Mouse (Mus musculus) mammary gland, adult 2 months (tissue): ENCODE results near the gene Lcp1. TPM values are rescaled to one million over a fixed set of nuclear protein-coding genes. Genes with fewer than 3 reads are reported as not detected.

Experiments
- polyA plus RNA-seq: library from polyadenylated mRNA; depleted of rRNA; stranded (reverse); fragments of >200 nt; gene quantifications from 2 replicates; pipeline ENCODE4 v1.2.3, GENCODE M21; 2012; ENCODE audit warnings: low replicate concordance; rRNA removed

The Lcp1 gene
- 30.7 and 49.0 TPM in 2 replicates for polyA plus RNA-seq

DNA sequence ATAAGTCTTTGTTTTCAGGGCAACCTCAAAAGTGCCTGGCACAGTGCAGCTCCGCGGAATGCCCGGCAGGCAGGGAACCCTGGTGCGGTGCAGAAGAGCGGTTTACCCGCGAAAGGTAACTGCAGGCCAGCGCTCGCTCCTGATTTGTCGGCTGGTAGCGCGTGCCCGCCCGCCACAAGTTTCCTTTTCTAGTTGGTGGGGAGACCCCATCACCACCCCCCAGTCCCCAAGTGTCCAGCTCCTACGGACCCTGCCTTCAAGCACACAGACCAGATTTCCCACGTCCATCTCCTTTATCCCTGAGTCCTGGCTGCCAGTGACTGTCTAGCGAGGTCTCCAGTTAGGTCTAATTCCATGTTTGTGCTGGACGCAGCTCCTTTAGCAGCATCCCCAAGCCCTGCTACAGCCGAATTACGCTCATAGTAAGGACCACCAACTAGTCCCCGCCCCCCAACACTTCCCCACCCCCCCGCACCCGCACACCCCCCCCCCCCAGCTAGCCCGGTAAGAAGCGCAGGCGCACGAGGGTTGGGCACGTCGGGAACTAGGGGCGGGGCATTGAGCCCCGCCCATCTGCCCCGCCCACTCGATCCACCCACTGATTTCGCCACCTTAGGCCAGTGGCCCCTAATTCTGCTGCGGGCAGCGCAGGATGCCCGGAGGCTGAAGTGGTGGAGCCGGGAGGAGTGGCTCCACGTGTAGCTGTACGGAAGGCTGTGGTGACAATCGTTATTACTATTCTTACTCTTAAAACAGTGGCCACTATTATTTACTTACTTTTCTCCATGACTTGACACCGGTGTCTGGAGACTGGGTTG is at the start of gene Lcp1, which contains the start of gene Lrrc63:
Gene Lcp1, plus strand, starts transcription at position 601 of the 818 bp plus-strand sequence.
Gene Lrrc63, minus strand, starts transcription at position 381 of the 818 bp plus-strand sequence.

DNA sequence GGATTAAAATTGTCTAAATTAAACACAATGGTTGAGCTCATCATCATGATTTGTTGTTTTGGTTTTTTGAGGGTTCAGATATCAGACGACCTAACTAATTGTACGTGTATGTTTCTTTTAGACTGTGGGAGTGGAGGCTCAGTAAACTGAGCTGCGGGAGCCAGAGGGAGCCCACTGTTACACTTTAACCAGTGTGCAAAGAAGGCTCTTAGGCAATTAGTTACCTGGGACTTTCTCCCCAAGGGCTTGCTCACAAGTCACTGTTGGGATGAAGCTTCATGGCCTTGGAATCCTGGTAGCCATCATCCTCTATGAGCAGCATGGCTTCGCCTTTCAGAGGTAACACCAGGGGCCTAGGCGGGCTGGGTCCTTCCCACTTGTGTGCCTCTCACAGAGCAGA is 111.2 kb downstream of the Lcp1 start, which contains the start of gene Cpb2:
Gene Cpb2, plus strand, starts transcription at position 201 of the 400 bp plus-strand sequence.

Other genes starting within 250 kb of the Lcp1 start
- gene Lrch1, start 183.2 kb upstream of the Lcp1 start, polyA plus RNA-seq = 10.9 and 13.9 TPM in 2 replicates
- gene Rubcnl, start 115.1 kb upstream of the Lcp1 start, polyA plus RNA-seq = 6.3 and 6.9 TPM in 2 replicates
- not detected in 2 replicates for gene Lrrc63, start 220 bp upstream of the Lcp1 start, polyA plus RNA-seq
- gene Cpb2, start 111.2 kb downstream of the Lcp1 start, polyA plus RNA-seq = 0.25 TPM in 1 of 2 replicates, not detected in the other
- gene Zc3h13, start 153.3 kb downstream of the Lcp1 start, polyA plus RNA-seq = 3.8 and 5.3 TPM in 2 replicates